Mouse (Mus musculus): ENCODE results near the gene Klhdc1. TPM values are rescaled to one million over a fixed set of nuclear protein-coding genes. Genes with fewer than 3 reads are reported as not detected.

The Klhdc1 gene
- polyA plus RNA-seq, 1 experiment from 2014 or later = 7.8 TPM

DNA sequence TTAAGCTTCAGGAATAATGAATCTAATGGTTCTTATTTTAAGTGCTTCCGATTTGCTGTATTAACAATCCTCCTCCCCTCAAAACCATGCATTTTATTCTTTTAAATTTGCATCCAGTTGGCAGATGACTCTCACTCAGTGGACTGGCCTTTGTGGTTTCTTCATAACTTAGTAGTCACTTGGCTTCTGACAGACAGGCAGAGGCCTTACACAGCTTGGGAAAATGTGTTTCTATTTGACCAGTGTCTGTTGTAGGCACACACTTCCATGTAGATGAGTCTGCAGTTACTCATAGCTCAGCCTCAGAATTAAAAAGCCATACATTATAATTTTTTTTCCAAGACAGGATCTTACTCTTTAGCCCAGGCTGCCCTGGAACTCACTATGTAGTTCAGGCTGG lies 12.8 kb downstream of the Klhdc1 start:
- no peaks in the 10 kb centered on the region for H3K36me3 ChIP-seq (ENCODE audit: control insufficient read depth, insufficient read depth, low read length)
- H3K4me2 ChIP-seq (ENCODE audit: low read depth, low read length) = no peak overlapping the region
- WGBS = 91% methylated on average over 1 of the region's 1 CpGs
- no peaks in the 10 kb centered on the region for H3K4me1 ChIP-seq (replicated peaks; ENCODE audit: control insufficient read depth, insufficient read depth, low read length)
- H3K27me3 ChIP-seq (ENCODE audit: control insufficient read depth, insufficient read depth, low read depth, low read length) = no peaks in the 10 kb centered on the region
- ATAC-seq (ENCODE audit: low read depth) = no peak
- H3K4me3 ChIP-seq (ENCODE audit: low read length) = no peak overlapping the region
- H3K9me3 ChIP-seq (ENCODE audit: control insufficient read depth, low read length) = no peaks in the 10 kb centered on the region
- H3K27ac ChIP-seq (ENCODE audit: low read length) = no peak overlapping the region
- no peak overlapping the region for H3K9ac ChIP-seq (ENCODE audit: low read length)

DNA sequence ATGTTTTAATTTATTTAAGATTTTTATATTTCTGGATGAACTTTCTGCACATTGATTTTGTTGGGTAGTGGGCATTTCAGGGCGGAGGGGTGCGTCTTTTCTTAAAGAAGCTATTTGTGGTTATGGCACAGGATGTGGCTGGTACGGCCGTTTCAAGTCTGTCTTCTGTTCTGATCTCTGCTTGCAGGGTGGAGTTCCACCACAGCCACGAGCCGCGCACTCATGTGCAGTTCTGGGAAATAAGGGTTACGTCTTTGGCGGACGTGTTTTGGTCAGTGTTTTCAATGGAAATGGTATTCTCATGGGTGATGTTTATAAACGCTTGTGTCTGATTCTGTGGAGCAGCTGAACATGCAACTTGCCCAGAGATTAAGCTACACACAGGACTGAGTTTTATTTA lies 16.9 kb downstream of the Klhdc1 start:
- Histone ChIP-seq H3K4me2 (ENCODE audit: low read depth, low read length) (no peak overlapping the region), H3K9ac (ENCODE audit: low read length) (no peak overlapping the region), H3K27me3 (ENCODE audit: control insufficient read depth, insufficient read depth, low read depth, low read length) (no peaks in the 10 kb centered on the region), H3K4me1 (replicated peaks; ENCODE audit: control insufficient read depth, insufficient read depth, low read length) (no peaks in the 10 kb centered on the region), H3K4me3 (ENCODE audit: low read length) (no peak overlapping the region), H3K36me3 (ENCODE audit: control insufficient read depth, insufficient read depth, low read length) (no peaks in the 10 kb centered on the region), H3K27ac (ENCODE audit: low read length) (no peak overlapping the region), H3K9me3 (ENCODE audit: control insufficient read depth, low read length) (no peaks in the 10 kb centered on the region)
- ATAC-seq (ENCODE audit: low read depth) = no peak
- 83% methylated on average over 11 of the region's 11 CpGs for WGBS

DNA sequence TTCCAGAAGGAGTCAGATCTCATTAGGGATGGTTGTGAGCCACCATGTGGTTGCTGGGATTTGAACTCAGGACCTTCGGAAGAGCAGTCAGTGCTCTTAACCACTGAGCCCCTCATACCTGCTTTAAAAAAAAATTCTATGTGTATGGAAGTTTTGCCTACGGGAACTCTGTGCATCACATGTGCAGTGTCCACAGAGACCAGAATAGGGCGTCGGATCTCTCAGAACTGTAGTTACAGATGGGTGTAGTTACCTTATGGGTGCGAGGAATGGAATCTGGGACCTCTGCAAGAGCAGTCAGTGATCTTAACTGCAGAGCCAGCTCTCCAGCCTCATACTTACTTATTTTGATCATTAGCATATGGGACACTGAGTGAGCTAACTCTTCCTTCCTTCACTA lies 21.3 kb downstream of the Klhdc1 start:
- Histone ChIP-seq H3K4me3 (ENCODE audit: low read length) (no peak overlapping the region), H3K36me3 (ENCODE audit: control insufficient read depth, insufficient read depth, low read length) (no peaks in the 10 kb centered on the region), H3K27ac (ENCODE audit: low read length) (no peak overlapping the region), H3K9me3 (ENCODE audit: control insufficient read depth, low read length) (no peaks in the 10 kb centered on the region), H3K4me1 (replicated peaks; ENCODE audit: control insufficient read depth, insufficient read depth, low read length) (no peaks in the 10 kb centered on the region), H3K27me3 (ENCODE audit: control insufficient read depth, insufficient read depth, low read depth, low read length) (no peaks in the 10 kb centered on the region), H3K9ac (ENCODE audit: low read length) (no peak overlapping the region), H3K4me2 (ENCODE audit: low read depth, low read length) (no peak overlapping the region)
- ATAC-seq (ENCODE audit: low read depth) = no peak
- 88% methylated on average over 5 of the region's 5 CpGs for WGBS

DNA sequence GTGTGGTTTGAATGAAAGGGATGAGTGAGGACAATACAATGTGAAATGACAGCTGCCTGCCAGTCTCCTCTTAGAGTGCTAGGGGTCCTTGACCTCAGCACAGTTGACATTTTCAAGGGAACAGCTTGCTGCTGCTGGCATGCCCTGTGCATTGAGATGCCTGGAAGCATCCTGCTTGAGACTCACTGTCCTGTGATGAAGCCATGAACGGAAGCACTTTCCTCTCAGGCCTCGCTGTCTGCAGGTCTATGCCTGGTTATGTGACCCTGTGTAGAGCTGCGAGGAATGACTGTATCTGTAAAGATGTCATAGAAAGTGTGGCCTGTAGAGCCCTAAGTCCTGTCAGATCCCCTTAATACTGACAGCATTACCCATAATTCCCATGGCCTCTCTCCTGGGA lies 24.1 kb downstream of the Klhdc1 start:
- WGBS = 87% methylated on average over 3 of the region's 3 CpGs
- Histone ChIP-seq H3K9me3 (ENCODE audit: control insufficient read depth, low read length) (no peaks in the 10 kb centered on the region), H3K36me3 (ENCODE audit: control insufficient read depth, insufficient read depth, low read length) (no peaks in the 10 kb centered on the region)

DNA sequence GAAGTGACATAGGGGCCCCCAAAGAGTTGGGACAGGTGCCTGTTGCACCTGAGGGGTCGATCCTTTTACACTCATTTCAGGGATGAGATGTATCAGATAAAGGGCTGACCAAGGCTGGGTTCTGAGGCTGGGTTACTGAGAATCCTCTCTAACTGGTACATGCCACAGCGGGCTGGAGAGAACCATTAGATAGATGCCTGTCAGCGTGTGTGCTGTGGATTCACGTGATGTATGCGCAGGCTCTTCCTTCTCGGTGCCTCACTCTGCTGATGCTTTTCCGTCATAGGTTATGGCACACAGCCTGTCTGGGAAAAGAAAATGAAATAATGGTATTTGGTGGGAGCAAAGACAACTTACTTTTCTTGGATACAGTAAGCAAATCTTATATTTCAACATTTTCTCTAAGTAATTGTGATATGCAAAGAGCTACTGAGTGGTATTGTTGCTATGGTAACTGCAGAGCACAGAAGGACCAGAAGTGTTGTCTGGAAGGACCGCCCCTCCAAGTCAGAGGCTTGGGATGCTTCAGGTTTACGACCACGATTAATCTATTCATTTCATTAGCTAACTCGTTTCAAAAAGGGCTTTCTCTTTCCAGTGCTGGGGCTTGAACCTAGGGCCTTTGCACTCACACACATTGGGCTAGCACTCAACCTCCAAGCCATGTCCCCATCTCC lies 27.1 kb downstream of the Klhdc1 start:
- Histone ChIP-seq H3K36me3 (ENCODE audit: control insufficient read depth, insufficient read depth, low read length) (no peaks in the 10 kb centered on the region), H3K9ac (ENCODE audit: low read length) (no peak overlapping the region), H3K4me1 (replicated peaks; ENCODE audit: control insufficient read depth, insufficient read depth, low read length) (no peaks in the 10 kb centered on the region), H3K27ac (ENCODE audit: low read length) (no peak overlapping the region), H3K9me3 (ENCODE audit: control insufficient read depth, low read length) (no peaks in the 10 kb centered on the region), H3K4me3 (ENCODE audit: low read length) (no peak overlapping the region), H3K27me3 (ENCODE audit: control insufficient read depth, insufficient read depth, low read depth, low read length) (no peaks in the 10 kb centered on the region), H3K4me2 (ENCODE audit: low read depth, low read length) (no peak overlapping the region)
- ATAC-seq (ENCODE audit: low read depth) = no peak
- WGBS = 74% methylated on average over 11 of the region's 11 CpGs

More for the DNA sequence above, 24.1 kb downstream of the Klhdc1 start:
- no peak overlapping the region for H3K9ac ChIP-seq (ENCODE audit: low read length)
- no peaks in the 10 kb centered on the region for H3K4me1 ChIP-seq (replicated peaks; ENCODE audit: control insufficient read depth, insufficient read depth, low read length)
- no peaks in the 10 kb centered on the region for H3K27me3 ChIP-seq (ENCODE audit: control insufficient read depth, insufficient read depth, low read depth, low read length)
- no peak for ATAC-seq (ENCODE audit: low read depth)
- no peak overlapping the region for H3K4me2 ChIP-seq (ENCODE audit: low read depth, low read length)
- H3K27ac ChIP-seq (ENCODE audit: low read length) = no peak overlapping the region
- H3K4me3 ChIP-seq (ENCODE audit: low read length) = no peak overlapping the region

DNA sequence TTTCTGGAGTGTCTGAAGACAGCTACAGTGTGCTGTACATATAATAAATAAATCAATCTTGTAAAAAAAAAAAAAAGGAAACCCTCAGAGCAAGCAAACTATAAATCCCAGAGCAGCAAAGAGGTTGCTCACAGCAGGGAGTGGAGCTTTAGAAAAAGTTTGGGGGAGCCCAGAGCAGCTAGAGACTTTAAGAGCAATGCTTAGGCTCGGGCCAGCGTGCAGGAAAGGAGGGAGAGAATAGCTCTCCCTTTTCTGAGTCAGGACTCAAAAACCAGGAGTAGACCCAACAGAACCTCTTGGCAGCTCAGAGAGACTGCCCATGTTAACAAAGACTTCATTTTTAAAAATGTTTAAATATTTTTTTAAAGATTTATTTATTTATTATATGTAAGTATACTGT lies 28.0 kb downstream of the Klhdc1 start:
- ATAC-seq (ENCODE audit: low read depth) = no peak
- no peak overlapping the region for H3K27ac ChIP-seq (ENCODE audit: low read length)
- no peaks in the 10 kb centered on the region for H3K9me3 ChIP-seq (ENCODE audit: control insufficient read depth, low read length)
- no peaks in the 10 kb centered on the region for H3K4me1 ChIP-seq (replicated peaks; ENCODE audit: control insufficient read depth, insufficient read depth, low read length)
- H3K36me3 ChIP-seq (ENCODE audit: control insufficient read depth, insufficient read depth, low read length) = no peaks in the 10 kb centered on the region
- H3K4me2 ChIP-seq (ENCODE audit: low read depth, low read length) = no peak overlapping the region
- no peak overlapping the region for H3K4me3 ChIP-seq (ENCODE audit: low read length)
- no peaks in the 10 kb centered on the region for H3K27me3 ChIP-seq (ENCODE audit: control insufficient read depth, insufficient read depth, low read depth, low read length)
- WGBS = 85% methylated on average over 2 of the region's 2 CpGs
- H3K9ac ChIP-seq (ENCODE audit: low read length) = no peak overlapping the region

DNA sequence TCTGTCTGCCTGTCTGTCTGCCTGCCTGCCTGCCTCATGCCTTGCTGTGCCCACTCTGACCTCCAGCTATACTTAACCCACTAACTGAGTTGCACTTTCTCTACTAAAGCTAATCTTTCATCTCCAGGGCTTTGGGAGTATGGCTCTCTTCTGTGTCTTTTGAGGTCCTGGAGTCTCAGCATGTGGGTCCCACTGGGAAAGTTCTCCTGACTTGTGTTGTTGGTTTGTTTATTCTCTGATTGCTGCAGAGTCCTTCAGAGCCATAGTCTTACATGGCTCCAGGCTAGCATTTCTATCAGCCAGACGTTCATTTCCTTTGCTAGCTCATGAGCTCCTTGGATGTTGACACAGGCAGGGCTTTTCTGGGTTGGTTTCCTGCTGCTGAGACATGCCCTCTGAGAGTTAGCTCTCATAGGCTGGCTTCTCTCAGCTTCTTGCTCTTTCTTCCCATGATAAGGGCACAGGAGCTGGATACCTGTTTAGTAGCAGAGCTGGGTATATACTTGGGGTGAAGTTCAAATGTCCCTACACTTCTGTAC lies 39.0 kb downstream of the Klhdc1 start:
- no peaks in the 10 kb centered on the region for H3K36me3 ChIP-seq (ENCODE audit: control insufficient read depth, insufficient read depth, low read length)
- no peaks in the 10 kb centered on the region for H3K4me1 ChIP-seq (replicated peaks; ENCODE audit: control insufficient read depth, insufficient read depth, low read length)
- H3K4me3 ChIP-seq (ENCODE audit: low read length) = no peak overlapping the region
- no peak overlapping the region for H3K4me2 ChIP-seq (ENCODE audit: low read depth, low read length)
- WGBS = 17% methylated on average over 1 of the region's 1 CpGs
- no peaks in the 10 kb centered on the region for H3K9me3 ChIP-seq (ENCODE audit: control insufficient read depth, low read length)
- H3K27me3 ChIP-seq (ENCODE audit: control insufficient read depth, insufficient read depth, low read depth, low read length) = no peaks in the 10 kb centered on the region
- no peak overlapping the region for H3K9ac ChIP-seq (ENCODE audit: low read length)
- no peak for ATAC-seq (ENCODE audit: low read depth)
- no peak overlapping the region for H3K27ac ChIP-seq (ENCODE audit: low read length)

DNA sequence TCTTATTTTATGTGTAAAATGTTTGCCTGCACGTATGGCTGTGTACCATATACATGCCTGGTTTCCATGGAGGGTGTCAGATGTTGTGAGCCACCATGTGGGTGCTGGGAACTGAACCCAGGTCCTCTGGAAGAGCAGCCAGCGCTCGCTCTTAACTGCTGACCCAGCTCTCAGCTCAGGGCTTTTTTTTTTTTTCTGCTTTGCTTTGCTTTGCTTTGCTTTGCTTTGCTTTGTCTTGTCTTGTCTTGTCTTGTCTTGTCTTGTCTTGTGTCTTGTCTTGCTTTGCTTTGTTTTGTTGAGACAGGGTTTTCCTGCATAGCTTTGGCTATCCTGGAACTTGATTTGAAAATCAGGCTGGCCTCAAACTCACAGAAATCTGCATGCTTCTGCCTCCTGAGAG lies 39.9 kb downstream of the Klhdc1 start:
- ATAC-seq (ENCODE audit: low read depth) = no peak
- Histone ChIP-seq H3K9me3 (ENCODE audit: control insufficient read depth, low read length) (no peaks in the 10 kb centered on the region), H3K4me3 (ENCODE audit: low read length) (no peak overlapping the region), H3K9ac (ENCODE audit: low read length) (no peak overlapping the region), H3K27me3 (ENCODE audit: control insufficient read depth, insufficient read depth, low read depth, low read length) (no peaks in the 10 kb centered on the region), H3K4me1 (replicated peaks; ENCODE audit: control insufficient read depth, insufficient read depth, low read length) (no peaks in the 10 kb centered on the region), H3K36me3 (ENCODE audit: control insufficient read depth, insufficient read depth, low read length) (no peaks in the 10 kb centered on the region), H3K27ac (ENCODE audit: low read length) (no peak overlapping the region), H3K4me2 (ENCODE audit: low read depth, low read length) (no peak overlapping the region)
- 87% methylated on average over 3 of the region's 3 CpGs for WGBS

DNA sequence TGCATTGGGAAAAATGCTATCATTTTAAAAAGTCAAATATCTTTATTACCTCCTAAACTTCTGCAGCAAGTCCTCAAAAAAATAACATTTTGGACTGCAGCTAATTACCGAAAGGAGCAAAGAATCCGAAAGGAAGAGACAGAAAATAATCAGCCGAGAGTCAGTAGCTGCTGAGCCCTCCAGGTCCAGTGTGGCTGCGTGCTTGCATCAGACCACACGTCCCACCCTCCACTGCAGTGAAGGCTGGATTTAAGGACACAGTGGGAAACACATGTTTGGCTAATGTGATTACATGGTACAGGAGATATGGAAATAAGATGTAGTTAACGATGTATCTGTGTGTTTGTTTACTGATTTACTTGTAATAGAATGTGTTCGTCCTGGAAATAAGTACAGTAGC lies 42.2 kb downstream of the Klhdc1 start:
- Histone ChIP-seq H3K9ac (ENCODE audit: low read length) (no peak overlapping the region), H3K4me1 (replicated peaks; ENCODE audit: control insufficient read depth, insufficient read depth, low read length) (no peaks in the 10 kb centered on the region), H3K27ac (ENCODE audit: low read length) (no peak overlapping the region), H3K4me3 (ENCODE audit: low read length) (no peak overlapping the region), H3K27me3 (ENCODE audit: control insufficient read depth, insufficient read depth, low read depth, low read length) (no peaks in the 10 kb centered on the region), H3K9me3 (ENCODE audit: control insufficient read depth, low read length) (no peaks in the 10 kb centered on the region), H3K36me3 (ENCODE audit: control insufficient read depth, insufficient read depth, low read length) (no peaks in the 10 kb centered on the region), H3K4me2 (ENCODE audit: low read depth, low read length) (no peak overlapping the region)
- WGBS = 79% methylated on average over 7 of the region's 7 CpGs
- ATAC-seq (ENCODE audit: low read depth) = no peak

DNA sequence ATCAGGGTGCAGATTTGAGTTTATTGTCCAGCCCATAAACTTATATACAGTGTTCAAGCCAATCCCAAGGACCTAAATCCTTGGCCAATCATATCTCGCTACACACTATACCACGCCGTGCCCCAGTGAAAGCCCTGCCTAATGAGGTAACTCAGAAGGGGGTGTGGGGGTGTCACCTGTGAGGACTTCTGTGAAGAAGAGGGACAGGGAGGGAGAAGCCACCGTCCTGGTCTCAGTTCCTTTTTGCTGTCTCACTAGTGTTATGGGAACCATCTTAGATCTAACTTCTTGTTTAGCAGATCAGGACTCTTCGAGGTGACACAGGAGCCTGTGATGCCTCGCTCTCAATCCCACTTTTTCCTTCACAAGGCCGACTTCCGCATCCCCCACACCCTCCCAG lies 46.6 kb downstream of the Klhdc1 start:
- no peak overlapping the region for H3K4me3 ChIP-seq (ENCODE audit: low read length)
- no peaks in the 10 kb centered on the region for H3K27me3 ChIP-seq (ENCODE audit: control insufficient read depth, insufficient read depth, low read depth, low read length)
- no peaks in the 10 kb centered on the region for H3K4me1 ChIP-seq (replicated peaks; ENCODE audit: control insufficient read depth, insufficient read depth, low read length)
- H3K9me3 ChIP-seq (ENCODE audit: control insufficient read depth, low read length) = no peaks in the 10 kb centered on the region
- WGBS = 82% methylated on average over 8 of the region's 8 CpGs
- H3K4me2 ChIP-seq (ENCODE audit: low read depth, low read length) = no peak overlapping the region
- no peaks in the 10 kb centered on the region for H3K36me3 ChIP-seq (ENCODE audit: control insufficient read depth, insufficient read depth, low read length)
- no peak overlapping the region for H3K27ac ChIP-seq (ENCODE audit: low read length)
- no peak for ATAC-seq (ENCODE audit: low read depth)
- H3K9ac ChIP-seq (ENCODE audit: low read length) = no peak overlapping the region

Data from lung, embryonic 16.5 days (tissue).